Mouse (Mus musculus): ENCODE results near the gene Bglap2. TPM values are rescaled to one million over a fixed set of nuclear protein-coding genes. Genes with fewer than 3 reads are reported as not detected.
"Not testable (repeated sequence)": the region's sequence is repeated elsewhere in the genome, so short reads cannot be mapped to it uniquely, and the experiment has no call there.

The Bglap2 gene
- polyA plus RNA-seq (2015; fragmentation: Nextera tagmentation; extraction: Ambion mirVana), result not detected in 2 replicates

- not testable (repeated sequence) for H3K4me2 ChIP-seq (replicated peaks); H3K36me3 ChIP-seq; ATAC-seq; H3K27ac ChIP-seq; H3K27me3 ChIP-seq; H3K9me3 ChIP-seq; H3K9ac ChIP-seq (replicated peaks); H3K4me3 ChIP-seq (replicated peaks)
- H3K4me1 ChIP-seq (replicated peaks), result peaks cover 14% of the 10 kb centered on the region
- 81% methylated on average over 5 of the region's 5 CpGs for WGBS
Measured at GRCm38 (mm10) chr3:88378599-88378998, at the start of gene Bglap2. Gene Bglap2 (minus strand): TSS chr3:88378699.

- H3K27me3 ChIP-seq, result no peaks in the 10 kb centered on the region
- no peaks in the 10 kb centered on the region for H3K36me3 ChIP-seq
- H3K9ac ChIP-seq (replicated peaks), result no peak overlapping the region
- no peak for ATAC-seq
- no peak overlapping the region for H3K4me2 ChIP-seq (replicated peaks)
- H3K9me3 ChIP-seq, result no peaks in the 10 kb centered on the region
- no peak overlapping the region for H3K27ac ChIP-seq
- H3K4me3 ChIP-seq (replicated peaks), result no peak overlapping the region
- WGBS, result 84% methylated on average over 4 of the region's 4 CpGs
- peaks cover 22% of the 10 kb centered on the region for H3K4me1 ChIP-seq (replicated peaks)
Measured at GRCm38 (mm10) chr3:88427342-88427905, 48.9 kb upstream of the Bglap2 start.

GRCm38 (mm10) chr3:88425708-88426420, 47.4 kb upstream of the Bglap2 start:
- Histone ChIP-seq H3K36me3 (peaks cover 7% of the 10 kb centered on the region), H3K4me1 (replicated peaks) (peaks cover 29% of the 10 kb centered on the region), H3K9me3 (no peaks in the 10 kb centered on the region), H3K4me2 (replicated peaks) (no peak overlapping the region), H3K27me3 (no peaks in the 10 kb centered on the region), H3K4me3 (replicated peaks) (no peak overlapping the region), H3K9ac (replicated peaks) (no peak overlapping the region), H3K27ac (no peak overlapping the region)
- 88% methylated on average over 10 of the region's 10 CpGs for WGBS
- ATAC-seq, result no peak

GRCm38 (mm10) chr3:88425330-88425689, 46.8 kb upstream of the Bglap2 start:
- Histone ChIP-seq H3K36me3 (peaks cover 13% of the 10 kb centered on the region), H3K4me3 (replicated peaks) (peak overlapping the region; percentile 79), H3K27me3 (no peaks in the 10 kb centered on the region), H3K9me3 (no peaks in the 10 kb centered on the region), H3K4me1 (replicated peaks) (peaks cover 29% of the 10 kb centered on the region), H3K4me2 (replicated peaks) (peak overlapping the region; percentile 90), H3K27ac (no peak overlapping the region), H3K9ac (replicated peaks) (0 out of 2 replicates have a peak overlapping the region, but pooled peaks have one; percentile 39)
- WGBS, result 12% methylated on average over 2 of the region's 2 CpGs
- 0 out of 2 replicates have a peak, but pooled peaks have one; percentile 14 for ATAC-seq

GRCm38 (mm10) chr3:88424605-88425329, 46.3 kb upstream of the Bglap2 start, which contains the start of gene Slc25a44:
Gene Slc25a44 (minus strand): TSS chr3:88425139.
- Histone ChIP-seq H3K9ac (replicated peaks) (peak within 1 kb of the TSS; percentile 81), H3K4me3 (replicated peaks) (peak within 1 kb of the TSS; percentile 79)

GRCm38 (mm10) chr3:88422020-88422720, 43.7 kb upstream of the Bglap2 start:
- ATAC-seq, result no peak
- Histone ChIP-seq H3K27ac (no peak overlapping the region), H3K36me3 (peaks cover 44% of the 10 kb centered on the region), H3K4me2 (replicated peaks) (no peak overlapping the region), H3K4me1 (replicated peaks) (peaks cover 29% of the 10 kb centered on the region), H3K9ac (replicated peaks) (peak overlapping the region; percentile 33; the same call in 1 of the 2 replicates), H3K27me3 (no peaks in the 10 kb centered on the region), H3K9me3 (no peaks in the 10 kb centered on the region), H3K4me3 (replicated peaks) (no peak overlapping the region)
- WGBS, result 34% methylated on average over 9 of the region's 9 CpGs

More at GRCm38 (mm10) chr3:88424605-88425329, 46.3 kb upstream of the Bglap2 start, which contains the start of gene Slc25a44:
- Histone ChIP-seq H3K4me1 (replicated peaks) (peaks cover 29% of the 10 kb centered on the region), H3K4me2 (replicated peaks) (peak within 1 kb of the TSS; percentile 90), H3K9me3 (no peaks in the 10 kb centered on the region), H3K27ac (peak within 1 kb of the TSS; percentile 80), H3K27me3 (no peaks in the 10 kb centered on the region), H3K36me3 (peaks cover 18% of the 10 kb centered on the region)
- ATAC-seq, result peak; percentile 95
- WGBS, result under 1% methylated on average over 35 of the region's 35 CpGs

- Histone ChIP-seq H3K36me3 (peaks cover 58% of the 10 kb centered on the region), H3K4me1 (replicated peaks) (peaks cover 29% of the 10 kb centered on the region), H3K27ac (no peak overlapping the region), H3K9me3 (no peaks in the 10 kb centered on the region), H3K4me3 (replicated peaks) (no peak overlapping the region), H3K9ac (replicated peaks) (no peak overlapping the region), H3K4me2 (replicated peaks) (no peak overlapping the region), H3K27me3 (no peaks in the 10 kb centered on the region)
- 95% methylated on average over 19 of the region's 19 CpGs for WGBS
- ATAC-seq, result no peak
Measured at GRCm38 (mm10) chr3:88420771-88421170, 42.3 kb upstream of the Bglap2 start.

GRCm38 (mm10) chr3:88418016-88418415, 39.5 kb upstream of the Bglap2 start:
- no peaks in the 10 kb centered on the region for H3K27me3 ChIP-seq
- ATAC-seq, result no peak
- H3K9me3 ChIP-seq, result no peaks in the 10 kb centered on the region
- no peak overlapping the region for H3K27ac ChIP-seq
- peaks cover 83% of the 10 kb centered on the region for H3K36me3 ChIP-seq
- H3K4me3 ChIP-seq (replicated peaks), result no peak overlapping the region
- H3K4me1 ChIP-seq (replicated peaks), result peaks cover 13% of the 10 kb centered on the region
- no peak overlapping the region for H3K4me2 ChIP-seq (replicated peaks)
- H3K9ac ChIP-seq (replicated peaks), result no peak overlapping the region; the same call in 1 of the 2 replicates
- WGBS, result 87% methylated on average over 6 of the region's 6 CpGs

GRCm38 (mm10) chr3:88415668-88416067, 37.2 kb upstream of the Bglap2 start:
- no peaks in the 10 kb centered on the region for H3K27me3 ChIP-seq
- peaks cover 3% of the 10 kb centered on the region for H3K4me1 ChIP-seq (replicated peaks)
- no peak for ATAC-seq
- no peak overlapping the region for H3K4me3 ChIP-seq (replicated peaks)
- H3K27ac ChIP-seq, result no peak overlapping the region
- peaks cover 93% of the 10 kb centered on the region for H3K36me3 ChIP-seq
- WGBS, result 89% methylated on average over 4 of the region's 4 CpGs
- no peaks in the 10 kb centered on the region for H3K9me3 ChIP-seq
- no peak overlapping the region for H3K4me2 ChIP-seq (replicated peaks)
- no peak overlapping the region for H3K9ac ChIP-seq (replicated peaks)

- no peak overlapping the region for H3K9ac ChIP-seq (replicated peaks)
- H3K4me3 ChIP-seq (replicated peaks), result no peak overlapping the region
- no peaks in the 10 kb centered on the region for H3K27me3 ChIP-seq
- H3K36me3 ChIP-seq, result peaks cover 62% of the 10 kb centered on the region
- WGBS, result 92% methylated on average over 11 of the region's 11 CpGs
- H3K27ac ChIP-seq, result no peak overlapping the region
- H3K9me3 ChIP-seq, result no peaks in the 10 kb centered on the region
- no peak overlapping the region for H3K4me2 ChIP-seq (replicated peaks)
- ATAC-seq, result no peak
- peaks cover 24% of the 10 kb centered on the region for H3K4me1 ChIP-seq (replicated peaks)
Measured at GRCm38 (mm10) chr3:88412636-88413035, 34.1 kb upstream of the Bglap2 start.

- WGBS, result 89% methylated on average over 4 of the region's 4 CpGs
- Histone ChIP-seq H3K4me1 (replicated peaks) (peaks cover 26% of the 10 kb centered on the region), H3K4me2 (replicated peaks) (no peak overlapping the region), H3K36me3 (peaks cover 53% of the 10 kb centered on the region), H3K9me3 (no peaks in the 10 kb centered on the region), H3K27me3 (no peaks in the 10 kb centered on the region), H3K27ac (no peak overlapping the region), H3K9ac (replicated peaks) (no peak overlapping the region), H3K4me3 (replicated peaks) (no peak overlapping the region)
- no peak for ATAC-seq
Measured at GRCm38 (mm10) chr3:88411681-88412080, 33.2 kb upstream of the Bglap2 start.
